Mouse (Mus musculus) stomach, postnatal 0 days (tissue): ENCODE measurements around the gene Ccdc92.

Experiments used
- CTCF ChIP-seq: IDR thresholded peaks from 2 replicates; pipeline ENCODE4 v1.5.1; 2016; ENCODE audit warnings: antibody characterized with exemption, low read depth, mild to moderate bottlenecking, moderate library complexity
- EP300 ChIP-seq: optimal IDR thresholded peaks from 2 replicates; pipeline ENCODE3; 2016; ENCODE audit warnings: antibody characterized with exemption

- no peak for TF ChIP-seq CTCF
- TF ChIP-seq EP300, result no peak
Observed at GRCm38 (mm10) chr5:124903852-124904251, 41.6 kb upstream of the Ccdc92 start.
